Mouse (Mus musculus) C2C12 (cell line): Measurements from ENCODE around the gene Il2ra. TPM values are rescaled to one million over a fixed set of nuclear protein-coding genes. Genes with fewer than 3 reads are reported as not detected.
A peak's percentile ranks its signal among the peaks of the same experiment; 100 is the strongest.

Source experiments
- H3K27me3 ChIP-seq: one replicate; pipeline ENCODE4 v1.6.1; 2011; ENCODE audit not compliant: control insufficient read depth, insufficient read depth, insufficient read length
- H3K36me3 ChIP-seq: one replicate; pipeline ENCODE4 v1.6.1; 2011; ENCODE audit not compliant: control insufficient read depth, insufficient read depth
- H3K4me3 ChIP-seq: one replicate; pipeline ENCODE4 v1.5.1; 2011; ENCODE audit warnings: mild to moderate bottlenecking, control low read depth; ENCODE audit not compliant: poor library complexity, insufficient read depth, severe bottlenecking
- H3K79me2 ChIP-seq: one replicate; pipeline ENCODE4 v1.6.1; 2011; ENCODE audit not compliant: control insufficient read depth, insufficient read depth
- H3K79me3 ChIP-seq: one replicate; pipeline ENCODE4 v1.6.1; 2011; ENCODE audit warnings: low read depth, control low read depth
- H3ac ChIP-seq: one replicate; pipeline ENCODE3; 2011; ENCODE audit warnings: low read depth; ENCODE audit not compliant: control insufficient read depth, insufficient read length
- CEBPB ChIP-seq: IDR thresholded peaks from one replicate; pipeline ENCODE4 v1.6.1; 2011; ENCODE audit warnings: low read depth, mild to moderate bottlenecking, control low read depth, moderate library complexity
- CTCF ChIP-seq: IDR thresholded peaks from one replicate; pipeline ENCODE4 v1.5.1; 2011; ENCODE audit not compliant: control insufficient read depth, insufficient read depth, insufficient read length
- FOSL1 ChIP-seq: IDR thresholded peaks from one replicate; pipeline ENCODE4 v1.8.0; 2011; ENCODE audit warnings: mild to moderate bottlenecking, low read length; ENCODE audit not compliant: poor library complexity, insufficient read depth, severe bottlenecking
- MAX ChIP-seq: IDR thresholded peaks from one replicate; pipeline ENCODE4 v1.6.1; 2011; ENCODE audit warnings: mild to moderate bottlenecking, control low read depth
- MYOD1 ChIP-seq: IDR thresholded peaks from one replicate; pipeline ENCODE4 v1.6.1; 2011; ENCODE audit warnings: low read depth; ENCODE audit not compliant: control insufficient read depth, insufficient read length
- MYOG ChIP-seq: IDR thresholded peaks from one replicate; pipeline ENCODE4 v1.6.1; 2011; ENCODE audit not compliant: control insufficient read depth, insufficient read length; ENCODE audit errors: extremely low read depth
- USF1 ChIP-seq: IDR thresholded peaks from one replicate; pipeline ENCODE4 v1.6.1; 2011; ENCODE audit warnings: low read depth, mild to moderate bottlenecking, control low read depth, moderate library complexity
- polyA plus RNA-seq: library from polyadenylated mRNA; unstranded; fragments of >200 nt; fragmentation: generic; extraction: Trizol; gene quantifications from one replicate; pipeline ENCODE4 v1.2.1, GENCODE M21; 2012; ENCODE audit warnings: missing spikeins

Il2ra gene
- polyA plus RNA-seq, 1 experiment: not detected

- no peaks in the 10 kb centered on the region for H3K27me3 ChIP-seq
- no peaks in the 10 kb centered on the region for H3K79me3 ChIP-seq
- H3K36me3 ChIP-seq: no peaks in the 10 kb centered on the region
- no peak overlapping the region for H3K4me3 ChIP-seq
- H3K79me2 ChIP-seq: no peaks in the 10 kb centered on the region
- TF ChIP-seq MYOD1 (no peak), CTCF (no peak), MYOG (no peak), FOSL1 (no peak), CEBPB (no peak), USF1 (no peak), MAX (no peak)
- no peak overlapping the region for H3ac ChIP-seq
Observed at GRCm38 (mm10) chr2:11695867-11696266, 53.3 kb downstream of the Il2ra start.

DNA sequence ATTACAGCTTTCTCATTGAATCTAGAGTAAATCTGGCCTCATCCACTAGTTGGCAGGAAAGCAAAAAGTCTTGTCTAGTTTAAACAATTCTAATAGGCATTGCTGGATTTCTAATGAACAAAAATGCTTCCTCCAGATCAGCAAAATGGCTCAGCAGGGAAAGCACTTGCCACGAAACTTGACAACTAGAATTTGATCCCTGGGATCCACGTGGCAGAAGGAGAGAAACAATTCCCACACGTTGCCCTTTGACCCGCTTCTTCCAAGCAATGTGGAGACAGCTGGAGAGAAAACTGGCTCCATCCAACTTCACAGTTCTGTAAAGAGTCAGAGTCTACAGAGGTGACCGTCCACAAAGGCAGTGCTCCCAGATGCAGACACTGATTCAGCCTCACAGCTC is 56.4 kb downstream of the Il2ra start:
- Histone ChIP-seq H3K36me3 (no peaks in the 10 kb centered on the region), H3ac (no peak overlapping the region), H3K27me3 (no peaks in the 10 kb centered on the region), H3K79me2 (no peaks in the 10 kb centered on the region), H3K79me3 (no peaks in the 10 kb centered on the region), H3K4me3 (no peak overlapping the region)
- TF ChIP-seq MYOG: no peak
- TF ChIP-seq CTCF: no peak
- no peak for TF ChIP-seq CEBPB
- no peak for TF ChIP-seq MYOD1
- no peak for TF ChIP-seq MAX
- no peak for TF ChIP-seq USF1
- TF ChIP-seq FOSL1: no peak

DNA sequence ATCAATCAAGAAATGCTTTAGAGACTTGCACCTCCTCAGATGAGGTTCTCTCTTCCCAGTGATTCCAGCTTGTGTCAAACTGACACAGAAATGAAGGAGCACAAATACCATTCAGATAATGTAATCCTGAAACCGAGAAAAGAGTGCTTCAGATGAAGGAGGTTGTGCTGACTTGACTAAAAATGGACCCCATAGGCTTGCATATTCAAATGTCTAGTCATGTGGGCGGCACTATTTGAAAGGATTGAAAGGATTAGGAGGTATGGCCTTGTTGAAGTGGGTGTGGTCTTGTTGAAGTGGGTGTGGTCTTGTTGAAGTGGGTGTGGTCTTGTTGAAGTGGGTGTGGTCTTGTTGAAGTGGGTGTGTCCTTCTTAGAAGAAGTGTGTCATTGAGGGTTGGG is 57.3 kb downstream of the Il2ra start:
- Histone ChIP-seq H3K36me3 (no peaks in the 10 kb centered on the region), H3ac (no peak overlapping the region), H3K4me3 (no peak overlapping the region), H3K79me3 (no peaks in the 10 kb centered on the region), H3K79me2 (no peaks in the 10 kb centered on the region), H3K27me3 (peaks cover under 1% of the 10 kb centered on the region)
- TF ChIP-seq FOSL1 (no peak), MYOD1 (no peak), USF1 (no peak), MAX (no peak), CTCF (no peak), MYOG (no peak), CEBPB (no peak)

DNA sequence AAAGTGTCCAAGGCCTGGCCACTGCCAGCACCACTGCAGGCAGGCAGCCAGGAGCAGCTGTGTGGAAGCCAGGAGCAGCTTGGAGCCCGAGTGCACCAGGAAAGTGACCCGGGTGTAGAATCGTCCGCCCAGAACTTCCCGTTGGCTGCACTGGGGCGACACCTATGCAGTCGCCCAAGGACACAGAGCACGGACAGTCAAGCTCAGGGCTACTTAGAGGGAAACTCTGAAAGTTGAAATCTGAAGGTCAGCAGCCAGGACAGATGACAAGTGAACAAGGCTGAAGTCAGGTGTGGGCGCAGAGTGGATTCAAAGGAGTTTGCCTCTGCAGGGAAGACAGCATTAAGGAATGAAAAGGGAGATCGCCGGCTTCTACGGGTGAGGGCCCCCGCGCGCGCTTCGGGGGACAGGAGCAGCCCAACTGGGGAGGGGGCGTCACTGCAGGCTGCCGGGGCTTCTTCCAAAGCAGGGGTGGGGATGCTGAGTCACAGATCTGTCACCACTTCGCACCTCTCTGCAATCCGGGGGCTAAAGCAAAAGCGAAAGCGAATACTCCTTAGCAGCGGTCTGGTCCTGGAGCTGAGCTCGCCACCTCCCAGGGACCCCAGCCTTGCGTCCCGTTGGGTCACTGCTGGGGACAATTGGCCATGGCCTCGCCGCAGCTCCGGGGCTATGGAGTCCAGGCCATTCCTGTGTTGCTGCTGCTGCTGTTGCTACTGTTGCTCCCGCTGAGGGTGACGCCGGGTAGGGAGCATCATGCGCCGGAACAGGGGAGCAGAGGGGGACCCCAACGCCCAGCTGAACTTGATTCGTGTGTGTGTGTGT is 62.8 kb downstream of the Il2ra start, which contains the start of gene Il15ra:
Il15ra (plus strand) TSS at position 90 of the 825 bp plus-strand sequence.
- Histone ChIP-seq H3ac (peak within 1 kb of the TSS; percentile 62), H3K79me2 (no peaks in the 10 kb centered on the region), H3K27me3 (peaks cover 4% of the 10 kb centered on the region), H3K36me3 (no peaks in the 10 kb centered on the region), H3K79me3 (no peaks in the 10 kb centered on the region), H3K4me3 (peak within 1 kb of the TSS; percentile 46)
- TF ChIP-seq FOSL1: no peak
- TF ChIP-seq MYOG: no peak
- no peak for TF ChIP-seq USF1
- no peak for TF ChIP-seq CEBPB
- TF ChIP-seq MAX: no peak
- no peak for TF ChIP-seq CTCF
- no peak for TF ChIP-seq MYOD1

GRCm38 (mm10) chr2:11706030-11706745 is 63.6 kb downstream of the Il2ra start:
- peak overlapping the region; percentile 62 for H3ac ChIP-seq
- H3K4me3 ChIP-seq: peak overlapping the region; percentile 46
- H3K36me3 ChIP-seq: no peaks in the 10 kb centered on the region
- no peaks in the 10 kb centered on the region for H3K79me2 ChIP-seq
- H3K27me3 ChIP-seq: peaks cover 4% of the 10 kb centered on the region
- no peaks in the 10 kb centered on the region for H3K79me3 ChIP-seq
- TF ChIP-seq MYOG (no peak), FOSL1 (no peak), MYOD1 (no peak), MAX (peak; percentile 34), CTCF (no peak), USF1 (no peak), CEBPB (no peak)
